Mouse (Mus musculus): Measurements from ENCODE around the gene Pkd2l1.

- TF ChIP-seq CTCF (IDR thresholded peaks at IDR 0.05; ENCODE audit: low read depth) (no peak), EP300 (IDR thresholded peaks at IDR 0.05; ENCODE audit: low read depth) (no peak)
Observed at GRCm38 (mm10) chr19:44157005-44157404, 35.2 kb downstream of the Pkd2l1 start.

All from liver, embryonic 14.5 days (tissue).